Mouse (Mus musculus) common myeloid progenitor, adult 5-6 weeks (primary cell): ENCODE results near the gene Egfr. TPM values are rescaled to one million over a fixed set of nuclear protein-coding genes. Genes with fewer than 3 reads are reported as not detected.

Experiments
- ATAC-seq: replicated peaks from 2 replicates; pipeline ENCODE4 v1.8.0; 2016; ENCODE audit warnings: low read depth, mild to moderate bottlenecking, moderate TSS enrichment, inconsistent platforms; ENCODE audit not compliant: poor library complexity, severe bottlenecking
- total RNA-seq: library from RNA; stranded (forward); fragments of 200-1000, 187-1606 nt; gene quantifications from 2 replicates; pipeline ENCODE4 v1.2.3, GENCODE M21; 2017

Gene Egfr
- total RNA-seq, 1 experiment from 2014 or later = not detected

GRCm38 (mm10) chr11:16820138-16820537 lies 68.1 kb downstream of the Egfr start:
- ATAC-seq = no peak

GRCm38 (mm10) chr11:16821668-16822254 lies 69.8 kb downstream of the Egfr start:
- no peak for ATAC-seq

DNA sequence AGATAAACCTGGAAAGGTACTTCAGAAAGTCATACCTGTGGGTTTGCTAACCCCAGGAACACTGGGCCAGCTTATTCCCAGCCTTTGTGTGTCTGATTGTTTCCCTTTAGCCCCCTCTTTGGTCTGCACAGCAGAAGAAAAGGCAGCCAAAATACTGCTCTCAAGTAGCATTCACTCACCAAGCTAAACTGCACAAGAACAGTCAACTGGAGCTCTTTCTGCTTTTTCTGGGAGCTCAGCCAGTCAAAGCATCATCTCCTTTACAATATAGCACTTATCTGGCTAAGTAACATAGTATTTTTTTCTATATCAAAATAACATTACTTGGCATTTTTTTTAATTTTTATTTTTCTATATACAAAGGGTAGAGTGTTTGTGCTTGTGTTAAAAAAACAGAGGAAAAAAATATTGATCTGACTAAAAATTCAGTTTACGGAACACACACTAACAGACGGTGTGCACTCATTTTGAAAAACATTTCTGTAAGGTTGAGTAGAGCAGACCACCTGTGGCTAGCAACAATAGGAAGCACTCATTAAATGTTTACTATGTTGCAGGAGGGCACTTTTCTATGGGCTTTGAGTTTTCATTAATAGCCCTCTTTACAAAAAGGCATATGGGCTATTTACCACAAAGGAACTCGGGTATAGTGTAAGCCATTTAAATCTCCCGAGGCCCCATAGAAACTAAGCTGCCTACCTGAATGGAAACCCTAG lies 72.0 kb downstream of the Egfr start:
- no peak for ATAC-seq

DNA sequence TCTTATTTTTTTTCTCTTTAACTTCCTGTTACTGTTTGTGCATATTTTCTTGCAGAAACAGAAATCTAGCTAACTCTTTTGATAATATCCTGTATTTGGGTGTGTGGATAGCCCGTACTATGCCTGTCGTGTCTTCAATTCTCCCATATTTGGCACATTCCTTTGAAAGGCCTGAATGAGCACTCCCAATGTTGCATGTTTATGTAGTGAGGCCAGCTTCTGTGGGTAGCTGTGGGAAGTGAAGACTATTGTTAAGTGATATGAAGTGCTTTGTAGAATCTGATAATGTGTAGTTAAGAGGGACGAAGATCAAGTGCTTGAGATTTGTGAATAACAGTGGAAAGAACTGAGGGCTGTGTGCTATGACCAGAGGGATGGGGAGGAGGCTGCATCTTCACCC lies 77.5 kb downstream of the Egfr start:
- ATAC-seq = no peak

DNA sequence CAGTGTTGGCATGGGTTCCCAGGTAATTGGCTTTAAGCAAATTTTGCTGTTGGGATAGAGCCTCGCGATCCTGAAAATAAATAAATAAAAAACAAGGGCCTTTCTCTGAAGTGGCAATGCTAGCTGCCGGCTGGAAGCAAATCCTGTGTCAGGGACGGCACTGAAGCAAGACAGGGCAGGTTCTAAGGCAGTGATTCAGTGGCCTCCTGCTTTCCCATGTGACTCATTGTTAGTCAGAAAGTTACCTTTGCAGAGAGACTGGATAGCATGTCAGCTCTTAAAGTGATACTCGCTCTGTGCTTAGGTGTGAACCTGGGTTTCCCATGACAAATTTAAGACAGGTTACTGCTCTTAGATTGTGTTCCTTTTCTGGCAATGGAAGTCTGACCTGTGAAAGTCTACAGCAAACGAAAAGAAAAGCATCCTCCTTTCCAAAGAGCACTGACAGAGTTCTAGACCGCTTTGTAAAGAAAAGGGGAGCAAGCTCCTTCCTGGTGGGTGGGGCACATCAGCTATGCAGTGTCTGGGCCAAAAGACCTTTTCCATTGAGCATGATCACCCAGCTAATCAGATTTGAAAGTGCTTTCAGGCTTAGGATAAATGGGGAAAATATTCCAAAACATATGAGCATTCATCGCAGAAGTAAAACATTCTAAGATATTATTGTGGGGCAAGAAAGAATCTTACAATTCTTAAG lies 78.7 kb downstream of the Egfr start:
- ATAC-seq = no peak

GRCm38 (mm10) chr11:16831974-16832464 lies 80.0 kb downstream of the Egfr start:
- no peak for ATAC-seq

DNA sequence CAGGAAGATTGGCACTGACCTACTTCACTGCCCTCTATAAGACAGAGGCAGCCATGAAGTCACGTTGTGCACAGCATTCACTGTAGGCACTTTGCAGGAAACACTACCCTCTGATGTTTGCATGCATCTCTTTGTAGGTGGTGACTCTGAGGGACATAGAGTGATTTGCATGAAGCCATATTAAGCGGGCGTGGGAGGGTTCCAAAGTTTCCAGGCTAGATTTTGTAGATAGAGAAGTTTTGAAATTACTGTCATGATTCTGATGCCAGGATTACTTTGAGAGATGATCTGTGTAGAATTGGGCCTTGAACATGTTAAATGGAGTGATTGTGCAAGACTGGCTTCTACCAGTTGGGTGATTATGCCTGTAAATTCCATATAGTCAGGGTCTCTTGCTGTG lies 86.8 kb downstream of the Egfr start:
- no peak for ATAC-seq

DNA sequence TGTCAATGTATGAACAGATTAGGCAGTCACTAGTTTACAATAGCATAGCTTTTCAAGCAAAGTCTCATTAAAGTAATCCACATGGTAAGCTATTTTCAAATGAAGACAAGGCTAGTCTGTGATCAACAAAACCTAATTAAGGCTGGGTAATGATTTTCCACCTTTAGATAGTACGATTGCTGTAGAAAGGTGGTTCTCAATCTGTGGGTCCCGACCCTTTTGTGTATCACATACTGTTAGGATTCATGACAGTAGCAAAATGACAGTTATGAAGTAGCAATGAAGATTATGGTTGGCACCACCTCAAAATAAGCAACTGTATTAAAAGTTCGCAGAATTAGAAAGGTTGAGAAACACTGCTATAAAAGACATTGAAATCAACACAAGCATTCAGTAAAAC lies 90.9 kb downstream of the Egfr start:
- ATAC-seq = no peak

DNA sequence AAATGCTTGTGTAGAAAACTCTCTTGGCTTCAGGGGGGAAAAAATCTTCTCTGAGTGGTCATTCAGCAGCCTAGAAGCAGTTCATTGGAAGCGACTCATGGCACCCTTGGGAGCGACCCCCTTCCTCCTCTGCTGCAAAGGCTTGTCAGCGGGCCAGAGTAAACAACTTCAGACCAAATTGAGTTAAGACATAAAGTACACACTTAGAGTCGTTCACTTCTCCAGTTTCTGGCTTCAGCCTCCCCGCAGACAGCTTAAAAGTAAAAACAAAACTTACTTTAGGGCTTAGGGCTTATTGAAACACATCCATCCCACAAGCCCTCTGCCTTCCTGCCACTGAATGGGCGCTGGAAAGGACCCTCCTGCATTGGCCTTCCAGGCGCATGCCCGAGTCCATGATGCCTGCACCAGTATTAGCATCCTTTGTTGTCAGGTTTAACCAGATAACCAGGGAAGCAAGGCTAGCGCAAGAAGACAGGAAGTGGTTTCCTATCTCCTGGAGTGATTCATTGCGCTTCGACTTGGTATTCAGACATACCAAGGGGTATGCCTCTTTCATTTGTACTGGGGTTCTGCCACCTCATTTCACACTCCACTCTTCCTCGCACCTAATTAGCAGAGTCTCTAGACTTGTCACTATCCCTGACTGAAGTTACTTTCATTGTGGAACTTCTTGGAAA lies 92.0 kb downstream of the Egfr start:
- ATAC-seq = no peak

GRCm38 (mm10) chr11:16848881-16849280 lies 96.9 kb downstream of the Egfr start:
- no peak for ATAC-seq

DNA sequence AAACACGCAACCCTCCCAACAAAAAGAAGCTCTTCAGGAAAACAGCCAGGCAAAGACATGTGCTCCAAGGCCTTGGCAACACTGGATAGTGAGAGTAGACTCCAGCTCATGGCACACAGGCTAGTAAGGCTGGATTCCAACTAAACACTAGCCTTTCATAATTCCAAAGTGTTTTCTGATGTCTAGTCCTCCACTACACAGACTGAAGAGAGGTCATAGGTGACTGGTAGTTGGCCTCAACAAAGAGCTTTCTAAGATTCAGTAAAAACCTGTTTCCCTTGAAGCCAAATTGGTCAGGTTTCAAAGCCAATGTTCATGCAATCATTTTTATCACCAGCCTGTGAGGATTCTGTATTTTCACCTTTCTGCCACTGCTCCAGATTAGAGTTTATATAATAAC lies 99.4 kb downstream of the Egfr start:
- ATAC-seq = no peak

- no peak for ATAC-seq
Measured at GRCm38 (mm10) chr11:16854111-16854510, 102.1 kb downstream of the Egfr start.

DNA sequence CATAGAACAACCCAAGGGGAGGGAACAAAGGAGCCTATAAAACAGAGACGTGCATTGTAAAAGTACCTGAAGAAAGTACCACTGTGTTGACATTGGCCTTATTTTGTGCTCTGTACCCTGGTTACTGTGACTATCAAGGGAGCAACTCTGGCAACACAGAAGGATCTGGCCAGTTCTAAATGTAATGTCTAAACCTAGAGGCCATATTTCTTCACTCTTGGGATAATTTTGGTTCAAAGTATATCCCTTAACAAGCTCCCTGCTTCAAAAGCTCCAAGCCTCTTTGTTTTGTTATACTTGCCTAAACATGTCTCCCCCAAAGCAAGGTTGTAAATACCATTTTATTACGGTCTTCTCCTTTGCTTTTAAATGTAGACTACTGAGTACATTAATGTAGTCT lies 105.3 kb downstream of the Egfr start:
- no peak for ATAC-seq

DNA sequence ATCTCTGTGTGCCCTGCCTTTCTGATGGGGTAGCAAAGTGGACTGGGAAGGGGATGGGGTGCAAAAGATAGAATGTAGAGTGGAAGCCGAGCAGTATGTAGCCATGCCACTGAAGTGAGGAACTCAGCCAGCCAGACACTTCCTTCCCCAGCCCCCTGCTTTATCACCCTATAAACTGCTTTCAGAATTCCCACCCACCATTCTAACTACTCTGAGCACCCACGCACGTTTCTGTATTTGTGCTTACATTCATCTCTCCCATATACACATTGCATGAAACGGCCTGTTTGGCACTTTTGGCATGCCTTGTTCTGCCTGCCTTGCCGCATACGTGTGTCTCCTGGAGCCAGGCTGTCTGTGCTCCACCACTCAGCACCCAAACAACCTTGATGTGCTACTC lies 109.0 kb downstream of the Egfr start:
- no peak for ATAC-seq

- ATAC-seq = 0 out of 2 replicates have a peak, but pooled peaks have one; percentile 22
Measured at GRCm38 (mm10) chr11:16863547-16863946, 111.5 kb downstream of the Egfr start.

- no peak for ATAC-seq
Measured at GRCm38 (mm10) chr11:16864980-16865561, 113.1 kb downstream of the Egfr start.

DNA sequence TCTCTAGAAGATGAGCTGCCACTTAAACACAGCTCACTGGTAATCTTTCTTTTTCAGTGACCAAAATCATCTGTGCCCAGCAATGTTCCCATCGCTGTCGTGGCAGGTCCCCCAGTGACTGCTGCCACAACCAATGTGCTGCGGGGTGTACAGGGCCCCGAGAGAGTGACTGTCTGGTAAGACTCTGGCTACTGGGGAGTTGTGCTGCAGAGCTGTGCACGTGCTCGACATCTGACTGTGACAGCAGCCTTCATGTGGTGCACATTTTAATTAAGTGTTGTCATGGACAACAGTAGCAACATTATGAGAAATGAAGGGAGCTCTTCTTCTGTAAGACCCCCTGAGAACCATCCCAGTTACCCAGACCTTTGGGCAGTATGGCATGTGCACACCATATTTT lies 116.0 kb downstream of the Egfr start:
- ATAC-seq = no peak

DNA sequence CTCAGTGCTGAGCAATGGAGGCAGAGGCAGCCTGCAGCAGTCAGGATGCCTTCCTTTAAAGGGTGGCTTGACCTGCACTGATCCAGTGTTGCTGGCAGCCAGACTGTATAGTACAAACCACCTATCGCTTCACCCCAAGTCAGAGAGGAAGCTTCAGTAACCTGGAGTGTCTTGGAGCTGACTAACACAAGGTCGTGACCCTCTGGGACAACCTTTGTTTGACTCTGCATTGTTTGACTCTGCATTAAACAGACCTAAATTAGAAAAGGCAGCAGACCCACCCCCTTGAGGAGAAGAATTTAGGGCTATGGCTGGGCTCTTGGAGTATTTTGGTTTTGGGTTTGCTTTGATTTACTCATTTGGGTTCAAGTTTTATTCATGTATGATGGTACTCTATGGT lies 117.5 kb downstream of the Egfr start:
- ATAC-seq = no peak

- ATAC-seq = 0 out of 2 replicates have a peak, but pooled peaks have one; percentile 32
Measured at GRCm38 (mm10) chr11:16871120-16871519, 119.1 kb downstream of the Egfr start.

DNA sequence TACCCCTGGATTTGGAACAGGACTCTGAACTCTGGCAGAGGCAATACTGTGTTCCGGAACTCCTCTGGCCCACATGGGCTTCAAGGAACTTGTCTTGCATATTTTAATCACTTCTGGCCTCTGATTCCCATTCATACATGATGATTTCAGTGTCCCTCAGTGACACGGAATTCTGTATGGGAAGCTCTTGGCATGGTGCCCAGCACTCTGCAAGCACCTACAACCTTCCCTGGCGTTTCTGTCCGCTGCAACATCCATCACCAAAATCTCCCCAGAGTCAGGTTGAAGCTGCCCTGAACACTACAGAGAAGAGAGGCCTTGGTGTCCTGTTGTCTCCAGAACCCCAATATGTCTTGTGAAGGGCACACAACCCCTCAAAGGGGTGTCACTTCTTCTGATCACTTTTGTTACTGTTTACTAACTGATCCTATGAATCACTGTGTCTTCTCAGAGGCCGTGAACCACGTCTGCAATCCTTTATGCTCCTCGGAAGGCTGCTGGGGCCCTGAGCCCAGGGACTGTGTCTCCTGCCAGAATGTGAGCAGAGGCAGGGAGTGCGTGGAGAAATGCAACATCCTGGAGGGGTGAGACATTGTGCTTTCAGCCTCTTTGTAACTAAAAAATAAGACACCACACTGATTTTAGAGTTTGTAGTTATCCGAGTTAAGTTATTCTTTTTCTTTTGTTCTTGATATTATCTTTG lies 125.8 kb downstream of the Egfr start:
- no peak for ATAC-seq
